Mouse (Mus musculus) embryo, embryonic 10.5 days (tissue): ENCODE measurements at regions not wholly inside any gene's neighbourhood (a gene's known extent, or its start where the extent isn't known, plus 50 kb on each side); places are given as distances from the start of the nearest gene placed in this dataset.
"Not testable (repeated sequence)": the region's sequence is repeated elsewhere in the genome, so short reads cannot be mapped to it uniquely, and the experiment has no call there.

Source experiments
- DNase-seq: peaks from one replicate; pipeline ENCODE4 v3.0.0-alpha.2; 2015; ENCODE audit warnings: low spot score

DNA sequence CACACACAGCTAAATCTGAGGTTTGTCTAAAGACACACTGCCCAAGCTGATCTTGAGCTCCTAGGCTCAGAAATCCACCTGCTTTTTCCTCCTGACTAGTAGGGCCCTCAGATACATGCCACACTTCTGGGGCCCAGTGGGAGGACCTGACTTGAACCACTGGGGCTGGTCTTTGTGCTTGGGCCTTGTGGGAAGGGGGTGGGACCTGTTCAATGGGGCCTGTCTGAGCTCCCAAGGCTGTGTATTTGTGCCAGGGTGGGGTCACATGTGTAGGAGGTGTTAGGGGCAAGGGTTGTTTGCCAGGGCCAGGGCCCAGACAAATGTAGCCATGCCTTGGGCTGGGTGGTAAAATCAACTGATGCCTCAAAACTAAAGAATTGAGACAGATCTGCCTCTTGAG lies 56.8 kb downstream of the Gm8765 start:
- not testable (repeated sequence) for DNase-seq

DNA sequence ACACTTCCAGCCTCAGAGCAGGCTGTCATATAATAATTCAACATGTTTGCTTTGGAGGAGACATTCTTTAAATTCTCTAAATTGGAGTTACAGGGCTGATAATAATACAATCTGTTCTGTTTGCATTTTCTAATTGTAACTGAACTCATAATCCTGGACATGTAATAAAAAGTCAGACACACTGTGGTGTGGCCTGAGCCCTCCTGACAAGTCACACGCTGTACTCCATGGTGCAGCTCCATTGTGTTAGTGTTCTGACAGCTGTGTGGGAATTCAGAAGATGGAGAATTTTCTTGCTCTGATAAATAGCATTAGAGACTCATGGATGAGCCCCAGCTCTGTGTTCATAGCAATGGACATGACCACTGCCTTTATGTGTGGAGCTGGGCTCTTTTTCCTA lies 58.2 kb downstream of the Gm8765 start:
- not testable (repeated sequence) for DNase-seq

DNA sequence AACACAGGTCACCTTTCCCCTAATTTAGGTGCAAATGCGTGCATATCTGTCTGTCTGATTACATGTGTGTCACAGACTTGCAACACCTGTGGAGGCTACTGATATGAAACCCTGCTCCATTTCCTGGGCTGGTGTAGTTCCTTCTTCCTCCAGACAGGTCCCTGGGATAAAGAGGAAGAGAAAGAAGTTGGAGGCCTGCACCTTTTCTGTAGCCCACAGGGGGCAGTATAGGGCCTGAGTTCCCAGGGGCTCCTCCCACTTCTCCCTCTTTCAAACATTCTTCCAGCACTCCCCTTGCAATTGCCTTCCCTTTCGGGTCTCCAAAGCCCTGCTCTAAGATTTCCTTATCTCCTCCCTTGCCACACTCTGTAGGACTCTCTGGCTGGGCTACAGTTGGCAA lies 66.5 kb downstream of the Gm8765 start:
- no peak for DNase-seq

DNA sequence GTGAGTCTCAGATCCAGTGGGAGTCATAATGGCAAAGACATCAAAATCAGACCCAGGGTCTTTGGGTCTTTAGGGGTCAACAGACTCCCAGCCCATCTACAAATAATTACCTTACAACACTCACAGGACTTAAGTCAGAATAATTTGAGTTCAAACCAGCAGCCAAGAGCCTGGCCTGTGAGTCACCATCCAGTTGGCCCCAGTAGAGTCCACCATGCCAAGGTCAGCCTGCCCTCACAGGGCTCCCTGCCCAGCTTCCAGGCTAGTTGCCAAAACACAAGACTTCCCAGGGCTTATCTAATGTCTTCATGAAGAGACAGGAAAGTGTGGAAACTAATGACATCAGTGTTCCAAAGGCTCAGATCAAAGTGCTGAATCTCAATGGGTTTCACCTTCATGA lies 81.9 kb downstream of the Gm8765 start:
- DNase-seq, result not testable (repeated sequence)

DNA sequence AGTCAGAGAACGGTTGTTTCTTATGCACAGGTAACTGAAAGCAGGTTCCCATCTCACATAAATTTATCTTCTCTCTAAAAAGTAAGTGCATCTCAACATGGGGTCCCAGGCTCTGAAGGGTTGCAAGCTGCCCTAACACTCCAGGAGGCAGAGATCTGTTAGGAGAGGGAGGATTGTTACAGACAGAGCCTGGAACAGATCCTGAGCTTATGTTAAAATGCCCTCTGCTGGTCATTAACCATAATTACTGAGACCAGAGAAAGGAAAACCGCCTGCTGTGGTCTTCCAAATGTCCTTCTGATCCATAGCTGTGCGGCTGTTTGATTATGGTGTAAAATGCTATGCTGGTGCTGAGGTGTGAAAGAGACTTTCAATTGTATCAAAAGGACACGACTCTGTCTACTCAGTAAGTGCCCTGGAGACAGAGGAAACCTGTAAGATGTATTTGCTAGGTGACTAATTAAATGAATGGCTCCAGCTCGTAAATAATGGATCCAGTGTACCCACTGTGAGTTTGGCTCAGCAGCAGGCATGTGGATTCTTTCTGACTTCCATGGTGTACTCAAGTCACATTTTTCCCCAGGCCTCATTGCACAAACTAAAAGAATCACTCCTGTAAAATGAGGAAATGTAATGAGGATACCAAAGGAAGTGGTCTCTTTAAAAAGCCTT lies 131.9 kb downstream of the Gm8765 start:
- DNase-seq, result peak; percentile 54
